ENCODE assay signal across 8 mouse cellular contexts in the genomic region with DNA sequence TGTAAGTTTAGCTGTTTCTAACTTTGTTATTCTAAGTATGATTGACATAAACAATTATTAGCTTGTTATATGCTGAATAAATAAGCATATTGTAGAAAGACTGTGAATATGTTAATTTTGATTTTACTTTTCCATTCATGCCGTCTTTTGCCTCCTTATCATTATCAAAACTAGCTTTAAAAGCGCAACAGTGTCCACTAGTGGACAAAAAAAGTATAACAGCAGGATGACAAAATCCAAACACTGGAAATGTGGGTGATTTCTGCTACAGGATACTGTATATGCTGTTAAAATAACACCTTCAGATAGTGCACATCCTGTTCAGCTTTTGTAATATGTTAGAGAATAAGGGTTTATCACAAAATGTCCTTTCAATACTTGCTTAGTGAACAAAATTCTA.
DNase-seq lines count a peak whose midpoint lies in the region; ATAC-seq lines count a peak whose summit lies in the region.

No protein-coding gene starts in this region.

- no peak for ATAC-seq in megakaryocyte progenitor cell, adult 5-6 weeks (replicated peaks; ENCODE audit: poor library complexity)

- peak; percentile 9 for DNase-seq in cerebellum, adult 9-10 months
- DNase-seq in cerebellum, adult 11-12 months = no peak
- peak; percentile 21 for DNase-seq in layer of hippocampus, adult 11-12 months (ENCODE audit: low spot score)
- no peak for DNase-seq in layer of hippocampus, postnatal 36 days
- DNase-seq in thymus, postnatal 0 days (ENCODE audit: low spot score) = peak; percentile 2
- no peak for DNase-seq in thymus, postnatal 10 days (ENCODE audit: low spot score in 2 of 2)
- DNase-seq in urinary bladder, adult 2 months (ENCODE audit: low spot score) = no peak

Comparison
In these comparisons a context has a peak if more than half of its experiments do, and no peak if none do; other contexts are left out.
1. DNase-seq: peak in cerebellum, adult 9-10 months (single experiment), layer of hippocampus, adult 11-12 months (single experiment) and thymus, postnatal 0 days (single experiment); none in cerebellum, adult 11-12 months (single experiment), layer of hippocampus, postnatal 36 days (0 of 2), thymus, postnatal 10 days (0 of 2) and urinary bladder, adult 2 months (single experiment).